Mouse (Mus musculus): ENCODE data around the gene Myo7a.
A peak's percentile ranks its signal among the peaks of the same experiment; 100 is the strongest.

The Myo7a gene

GRCm38 (mm10) chr7:98142247-98142646, 22.9 kb upstream of the Myo7a start:
- no peak for DNase-seq

- DNase-seq = peak; percentile 51
These were observed 21.9 kb upstream of the Myo7a start for GRCm38 (mm10) chr7:98141206-98141605.

- DNase-seq = no peak
These were observed 21.3 kb upstream of the Myo7a start for GRCm38 (mm10) chr7:98140597-98140996.

DNA sequence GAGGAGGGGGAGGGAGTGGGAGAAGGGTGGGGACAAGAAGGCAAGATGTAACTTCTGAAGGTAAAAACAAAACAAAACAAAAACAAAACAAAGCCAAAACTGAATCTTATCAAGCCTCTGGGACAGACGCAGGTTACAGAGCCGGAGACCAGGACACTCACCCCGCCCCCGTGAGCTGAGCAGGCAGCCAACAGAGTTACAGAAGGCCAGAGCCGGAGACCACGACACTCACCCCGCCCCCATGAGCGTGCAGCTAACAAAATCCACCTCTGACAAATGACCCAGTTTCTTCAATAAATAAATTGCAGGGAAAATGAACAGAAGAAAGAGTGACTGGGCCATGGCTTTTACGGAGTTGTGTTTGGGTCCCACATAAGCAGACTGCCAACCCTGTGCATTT, 19.9 kb upstream of the Myo7a start:
- DNase-seq = no peak

GRCm38 (mm10) chr7:98137995-98138394, 18.7 kb upstream of the Myo7a start:
- DNase-seq = no peak

GRCm38 (mm10) chr7:98137583-98137982, 18.3 kb upstream of the Myo7a start:
- DNase-seq = no peak

- DNase-seq = no peak
These were observed 12.4 kb upstream of the Myo7a start for GRCm38 (mm10) chr7:98131751-98132150.

DNA sequence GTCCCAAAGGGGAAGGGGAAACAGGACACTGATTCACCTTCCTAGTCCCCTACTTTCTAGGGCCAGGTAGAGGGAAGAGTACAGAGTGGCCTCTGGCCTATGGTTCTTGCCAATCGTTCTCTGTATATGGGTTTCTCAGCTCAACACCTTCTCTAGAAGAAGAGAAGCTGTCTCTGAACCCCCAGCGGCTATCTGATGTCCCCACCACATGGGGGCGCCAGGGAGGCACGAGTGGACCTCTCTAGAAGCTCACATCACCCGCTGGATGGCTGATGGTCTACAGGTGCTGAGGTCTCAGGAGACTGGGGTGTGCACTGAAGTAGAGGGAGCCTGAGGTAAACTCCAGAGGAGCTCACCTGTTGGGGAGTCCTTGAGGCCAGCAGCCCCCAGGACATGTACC, 6.1 kb upstream of the Myo7a start:
- DNase-seq = peak; percentile 56

DNA sequence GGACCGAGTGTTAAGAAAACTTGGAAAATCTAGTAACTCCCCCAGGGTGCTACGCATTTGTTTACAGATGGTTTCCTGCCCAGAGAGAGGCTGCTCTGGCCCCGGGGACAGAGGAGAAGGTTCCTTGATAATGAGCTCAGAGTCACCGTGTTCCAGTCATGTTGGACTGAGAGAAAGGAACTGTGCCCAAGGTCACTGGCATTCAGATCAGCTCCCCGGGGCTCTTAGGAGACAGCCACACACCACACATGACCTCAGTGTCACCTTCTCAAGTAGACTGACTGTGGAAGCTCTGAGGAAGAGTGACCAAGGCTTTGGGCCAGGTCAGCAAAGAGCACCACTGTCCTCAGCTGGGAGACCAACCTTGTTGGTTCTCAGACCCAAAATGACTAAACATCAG, 5.4 kb upstream of the Myo7a start:
- DNase-seq = no peak

DNA sequence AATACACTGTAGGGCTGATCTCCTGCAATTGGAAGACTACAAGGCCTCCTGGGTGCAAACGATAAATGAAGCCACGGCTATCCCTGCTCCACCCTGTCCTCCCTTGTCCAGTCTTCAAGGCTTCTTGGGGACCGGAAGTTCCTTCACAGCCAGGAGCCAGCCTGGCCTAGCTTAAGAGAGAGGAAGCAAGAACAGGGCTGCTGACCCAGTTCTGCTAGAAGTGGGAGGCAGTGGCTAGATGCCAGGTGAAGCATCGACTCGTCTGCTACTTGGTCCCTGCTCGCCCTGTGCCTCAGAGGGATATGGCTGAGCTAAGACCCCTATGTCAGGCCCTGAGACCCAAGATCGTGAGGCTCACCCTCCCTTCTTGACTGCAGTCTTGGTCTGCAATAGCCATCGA, 2.3 kb upstream of the Myo7a start:
- no peak for DNase-seq

DNA sequence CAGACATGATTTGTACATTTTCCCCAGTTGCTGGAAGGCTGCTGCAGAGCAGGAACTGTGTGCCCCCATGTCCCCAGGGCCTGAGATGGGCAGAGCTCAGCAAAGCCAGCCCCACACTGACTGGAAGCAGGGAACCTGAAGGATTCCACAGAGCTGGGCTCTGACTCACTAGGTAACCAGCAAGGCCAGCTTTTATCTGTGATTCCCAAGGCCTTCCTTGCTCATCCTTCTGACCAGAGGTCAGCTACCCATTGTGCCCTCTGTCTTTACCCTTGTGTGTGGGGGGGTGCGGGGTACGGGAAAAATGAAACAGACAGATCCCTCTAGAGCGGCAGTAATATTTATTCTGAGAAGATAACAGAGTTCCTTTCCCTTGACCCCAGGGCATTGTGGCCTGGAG, 1.9 kb upstream of the Myo7a start:
- DNase-seq = no peak

- peak; percentile 82 for DNase-seq
These were observed 1.0 kb upstream of the Myo7a start for GRCm38 (mm10) chr7:98120325-98120724.

DNA sequence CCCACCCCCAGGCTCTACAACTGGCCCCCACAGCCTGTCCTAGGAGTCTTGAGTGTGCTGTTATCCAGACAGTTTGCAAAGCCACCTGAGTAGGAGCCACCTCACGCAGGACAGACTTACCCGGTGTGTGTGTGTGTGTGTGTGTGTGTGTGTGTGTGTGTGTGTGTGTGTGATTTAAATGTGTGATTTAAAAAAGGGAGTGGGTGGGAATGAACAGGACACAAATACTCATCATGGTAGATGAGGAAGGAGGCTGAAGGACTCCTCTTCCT, 573 bp upstream of the Myo7a start:
- DNase-seq = no peak

- DNase-seq = peak; percentile 61
These were observed 2.2 kb downstream of the Myo7a start for GRCm38 (mm10) chr7:98117012-98117660.

DNA sequence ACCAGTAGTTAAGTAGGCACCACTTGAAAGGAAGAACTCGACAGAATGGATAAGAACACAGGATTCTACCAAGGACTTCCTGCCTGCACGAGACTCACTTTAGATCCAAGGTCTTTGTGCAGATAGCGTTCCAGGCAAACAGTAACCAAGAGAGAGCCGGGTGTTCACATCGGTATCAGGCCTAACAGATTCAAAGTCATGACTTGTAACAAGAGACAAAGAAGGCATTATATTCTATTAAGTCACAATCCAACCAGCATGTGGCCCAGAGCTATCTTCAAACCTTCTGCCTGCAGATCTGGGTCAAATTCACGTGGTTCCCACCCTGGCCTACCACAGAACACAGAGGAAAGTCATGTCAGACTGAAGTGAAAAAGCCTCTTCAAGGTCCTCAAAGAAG, 4.7 kb downstream of the Myo7a start:
- DNase-seq = no peak

DNA sequence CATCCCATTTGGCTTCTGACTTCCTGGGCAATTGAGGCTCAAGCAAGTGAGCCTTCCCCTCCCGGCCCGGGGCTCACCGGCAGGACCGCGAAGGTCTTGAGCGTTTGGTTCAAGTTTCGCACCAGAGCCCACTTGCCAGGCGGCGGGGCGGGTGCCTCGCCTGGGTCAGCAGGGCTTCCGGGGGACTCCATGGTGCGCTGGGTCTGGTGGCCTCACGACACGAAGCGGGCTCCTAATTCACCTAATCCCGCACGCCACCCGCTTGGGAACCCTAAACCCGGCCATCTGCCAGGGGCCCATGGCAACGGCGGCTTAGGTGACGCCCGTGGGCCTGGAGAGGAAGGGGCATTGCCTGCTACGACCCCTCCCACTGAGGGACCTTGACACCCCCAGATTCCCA, 8.1 kb downstream of the Myo7a start:
- no peak for DNase-seq

GRCm38 (mm10) chr7:98109771-98110170, 9.6 kb downstream of the Myo7a start:
- DNase-seq = no peak

- no peak for DNase-seq
These were observed 10.5 kb downstream of the Myo7a start for GRCm38 (mm10) chr7:98108636-98109430.

GRCm38 (mm10) chr7:98106272-98106671, 13.1 kb downstream of the Myo7a start:
- no peak for DNase-seq

DNA sequence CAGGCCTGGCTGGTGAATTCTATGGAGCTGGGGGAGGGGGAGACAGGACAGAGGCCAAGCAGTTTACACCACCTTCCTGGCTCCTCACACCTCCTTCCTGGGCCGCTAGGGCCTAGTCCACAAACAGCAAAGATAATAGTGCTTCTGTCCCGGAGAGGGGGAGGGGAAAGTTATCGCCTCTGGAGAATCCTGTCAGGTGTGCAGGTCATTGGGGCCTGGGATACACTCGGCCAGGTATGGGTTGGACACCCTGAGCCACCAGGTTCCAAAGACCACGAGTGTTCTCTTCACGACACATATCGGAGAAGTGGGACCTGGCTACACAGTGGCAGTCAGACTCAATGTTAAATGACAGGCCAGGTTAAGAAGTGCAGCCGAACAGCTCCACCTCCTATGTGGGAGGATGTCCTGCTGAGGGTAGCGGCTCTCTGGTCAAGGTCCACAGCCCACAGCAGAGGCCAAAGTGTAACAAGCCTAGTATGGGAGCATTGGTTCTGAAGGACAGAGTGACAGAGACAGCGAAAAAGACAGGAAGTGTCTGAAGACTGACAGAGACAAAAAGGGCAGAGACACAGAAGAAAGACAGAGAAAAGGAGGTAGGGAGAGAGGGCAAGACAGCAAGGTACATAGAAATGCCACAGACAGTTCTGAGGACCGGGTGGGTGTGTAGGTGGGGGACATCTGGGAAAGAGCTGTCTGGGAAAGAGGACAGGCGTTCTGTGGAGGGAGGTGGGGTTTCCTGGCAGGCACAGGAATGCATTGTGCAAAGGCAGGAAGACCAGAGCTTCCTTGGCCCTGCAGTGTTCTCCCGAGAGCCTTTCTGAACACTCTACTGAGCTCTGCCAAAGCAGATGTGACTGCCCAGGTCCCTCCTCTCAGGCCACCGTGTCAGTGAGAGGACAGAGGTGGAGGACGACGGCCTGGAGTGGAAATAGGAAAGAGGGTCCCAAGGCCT, 14.6 kb downstream of the Myo7a start:
- DNase-seq = no peak

DNA sequence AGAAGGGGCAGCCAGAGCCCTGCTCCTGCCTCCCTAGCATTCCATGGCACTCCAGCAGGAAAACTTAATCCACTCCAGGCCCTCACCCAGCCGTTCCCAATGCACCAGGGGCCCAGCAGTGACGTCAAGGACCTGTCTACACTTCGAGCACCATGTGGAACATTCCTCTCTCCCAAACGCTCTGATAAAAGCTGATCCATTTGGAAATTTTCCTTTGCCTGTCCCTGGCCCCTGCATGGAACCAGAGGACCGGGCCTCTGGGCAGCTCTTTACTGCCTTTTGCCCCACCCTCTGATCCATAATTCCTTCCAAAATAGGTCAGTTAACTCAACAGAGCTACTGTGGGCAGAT, 15.4 kb downstream of the Myo7a start:
- no peak for DNase-seq

DNA sequence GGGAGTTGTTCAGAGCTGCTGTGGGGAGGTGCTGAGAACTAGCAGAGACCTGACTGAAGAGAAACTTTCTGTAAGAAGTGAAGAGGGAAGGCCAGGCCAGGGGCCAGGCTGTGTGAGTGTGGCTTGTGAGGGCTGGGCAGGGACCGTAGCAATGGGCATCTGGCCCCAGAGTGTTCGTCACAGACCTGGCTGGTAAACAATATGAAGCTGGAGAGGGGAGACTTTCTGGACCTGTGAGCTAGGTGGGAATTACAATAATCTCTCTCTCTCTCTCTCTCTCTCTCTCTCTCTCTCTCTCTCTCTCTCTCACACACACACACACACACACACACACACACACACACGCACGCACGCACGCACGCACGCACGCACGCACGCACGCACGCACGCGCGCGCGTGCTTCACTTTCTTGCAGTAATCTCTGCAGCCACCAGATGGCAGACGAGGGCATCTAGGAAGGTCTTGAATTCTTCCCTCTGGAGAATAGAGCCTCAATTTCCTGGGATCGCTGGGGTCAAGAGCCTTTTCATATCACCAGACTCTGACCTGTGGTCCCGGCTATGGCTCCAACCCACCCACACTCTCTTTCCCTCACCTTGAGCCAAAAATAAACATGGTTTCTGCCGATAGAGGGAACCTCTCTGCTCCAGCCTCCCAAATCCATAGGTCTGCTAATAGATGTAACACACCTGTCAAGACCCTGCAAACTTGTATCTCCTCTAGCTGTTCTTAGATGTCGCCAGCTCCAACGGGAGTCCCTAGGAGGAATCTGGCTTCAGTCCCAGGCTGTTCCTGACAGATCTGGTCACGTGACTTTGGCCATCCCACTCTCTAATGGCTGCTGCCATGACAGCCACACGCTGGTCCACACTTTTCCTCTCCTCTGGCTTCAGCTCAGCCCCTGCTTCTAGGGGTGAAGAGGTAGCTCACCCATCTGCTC, 16.1 kb downstream of the Myo7a start:
- peak; percentile 94 for DNase-seq

- DNase-seq = no peak
These were observed 16.8 kb downstream of the Myo7a start for GRCm38 (mm10) chr7:98102488-98102887.

Measured in right cerebral cortex, postnatal 4 days (tissue).